21 mouse cellular contexts compared by ENCODE assay signal in the genomic region with DNA sequence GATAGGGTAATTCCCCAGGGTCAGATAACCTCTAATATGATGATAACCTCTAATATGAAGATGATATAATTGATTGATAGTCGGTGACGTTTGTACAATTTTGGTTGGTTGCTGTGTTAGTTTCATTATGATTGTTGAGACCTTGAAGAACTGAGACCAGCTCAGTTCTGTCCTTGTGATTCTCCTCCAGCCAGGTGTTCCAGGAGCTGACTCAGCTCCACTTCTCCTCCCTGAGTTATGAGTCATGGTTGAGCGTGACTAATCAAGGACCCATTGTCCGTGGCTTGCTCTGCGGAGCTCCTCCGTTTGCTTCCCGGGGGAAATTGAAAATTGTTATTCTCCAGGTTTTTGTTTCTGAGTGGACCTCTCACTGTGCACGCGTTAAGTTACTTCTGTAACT. TPM values are rescaled to one million over a fixed set of nuclear protein-coding genes. Genes with fewer than 3 reads are reported as not detected.
DNase-seq lines count a peak whose midpoint lies in the region; ATAC-seq and TF ChIP-seq lines count a peak whose summit lies in the region.
"Had no signal": no experiment of that assay in that cellular context is flagged by ENCODE, and none has a peak within 500 bp of the region (broad histone marks: within the 10 kb centered on the region; RNA-seq: fewer than 3 reads in every experiment).

No protein-coding gene starts in this region.

- H3K27me3 ChIP-seq in intestine, embryonic 16.5 days (replicated peaks; ENCODE audit: control insufficient read depth, insufficient read depth, low read length): no peaks in the 10 kb centered on the region
- no peaks in the 10 kb centered on the region for H3K27me3 ChIP-seq in midbrain, postnatal 0 days (ENCODE audit: insufficient read depth, low read length)
- H3K27me3 ChIP-seq in midbrain, embryonic 15.5 days (replicated peaks): no peaks in the 10 kb centered on the region
- H3K27me3 ChIP-seq: embryonic facial prominence, embryonic 12.5 days; limb, embryonic 13.5 days; liver, embryonic 15.5 days; midbrain, embryonic 13.5 days; neural tube, embryonic 13.5 days had no signal

- no peak overlapping the region for H3K27ac ChIP-seq in intestine, embryonic 16.5 days (ENCODE audit: low read length)
- H3K27ac ChIP-seq in midbrain, postnatal 0 days (ENCODE audit: low read depth, low read length): no peak overlapping the region
- no peak overlapping the region for H3K27ac ChIP-seq in midbrain, embryonic 15.5 days
- H3K27ac ChIP-seq: embryonic facial prominence, embryonic 12.5 days; layer of hippocampus, adult 2 months; limb, embryonic 13.5 days; liver, embryonic 15.5 days; midbrain, embryonic 13.5 days; neural tube, embryonic 13.5 days had no signal

- H3K4me1 ChIP-seq in intestine, embryonic 16.5 days (ENCODE audit: control insufficient read depth, insufficient read depth, low read length): peaks cover 10% of the 10 kb centered on the region
- H3K4me1 ChIP-seq in midbrain, postnatal 0 days (ENCODE audit: insufficient read depth, low read length): no peaks in the 10 kb centered on the region
- no peaks in the 10 kb centered on the region for H3K4me1 ChIP-seq in midbrain, embryonic 15.5 days
- H3K4me1 ChIP-seq: midbrain, embryonic 13.5 days; neural tube, embryonic 13.5 days had no signal

- DNase-seq in adrenal gland, adult (ENCODE audit: inconsistent age in 2 of 2, low spot score in 1 of 2): peak; percentile 74 to 91
- no peak for DNase-seq in adrenal gland, postnatal 4 days (ENCODE audit: low spot score in 2 of 2)
- DNase-seq in 3T3-L1 (ENCODE audit: low read depth, low spot score): peak; percentile 88
- DNase-seq in adrenal gland, adult 8-10 months: peak; percentile 71
- no peak for DNase-seq in midbrain, postnatal 0 days (ENCODE audit: low spot score)
- no peak for DNase-seq in frontal cortex, adult 2 months (ENCODE audit: extremely low spot score in 1 of 2, low spot score in 1 of 2)
- DNase-seq: cerebellum, adult 18-20 months; gastrocnemius, postnatal 36 days; heart, postnatal 36 days; lung, postnatal 36 days; right cerebral cortex, postnatal 4 days; thymus, postnatal 14 days had no signal

- no peak for TF ChIP-seq CTCF in midbrain, postnatal 0 days (IDR thresholded peaks at IDR 0.05)

- peak; percentile 80 for ATAC-seq in intestine, embryonic 16.5 days
- ATAC-seq in midbrain, postnatal 0 days (ENCODE audit: low FRiP score): no peak
- no peak for ATAC-seq in midbrain, embryonic 15.5 days (replicated peaks)
- ATAC-seq: midbrain, embryonic 13.5 days had no signal

- H3K9me3 ChIP-seq in intestine, embryonic 16.5 days (ENCODE audit: control insufficient read depth, low read length): no peaks in the 10 kb centered on the region
- H3K9me3 ChIP-seq in midbrain, postnatal 0 days (ENCODE audit: low read length): no peaks in the 10 kb centered on the region
- H3K9me3 ChIP-seq in midbrain, embryonic 15.5 days: no peaks in the 10 kb centered on the region
- H3K9me3 ChIP-seq: embryonic facial prominence, embryonic 12.5 days; limb, embryonic 13.5 days; liver, embryonic 15.5 days; midbrain, embryonic 13.5 days; neural tube, embryonic 13.5 days had no signal

- H3K9ac ChIP-seq in intestine, embryonic 16.5 days (ENCODE audit: low read depth, low read length): no peak overlapping the region
- H3K9ac ChIP-seq in midbrain, postnatal 0 days (replicated peaks; ENCODE audit: low read length, poor library complexity, severe bottlenecking): no peak overlapping the region
- H3K9ac ChIP-seq in midbrain, embryonic 15.5 days: no peak overlapping the region
- H3K9ac ChIP-seq: embryonic facial prominence, embryonic 12.5 days; limb, embryonic 13.5 days; liver, embryonic 15.5 days; midbrain, embryonic 13.5 days; neural tube, embryonic 13.5 days had no signal

- no peaks in the 10 kb centered on the region for H3K36me3 ChIP-seq in intestine, embryonic 16.5 days (ENCODE audit: control insufficient read depth, insufficient read depth, low read length)
- no peaks in the 10 kb centered on the region for H3K36me3 ChIP-seq in midbrain, postnatal 0 days (ENCODE audit: insufficient read depth, low read length)
- no peaks in the 10 kb centered on the region for H3K36me3 ChIP-seq in midbrain, embryonic 15.5 days (replicated peaks)
- H3K36me3 ChIP-seq: embryonic facial prominence, embryonic 12.5 days; limb, embryonic 13.5 days; liver, embryonic 15.5 days; midbrain, embryonic 13.5 days; neural tube, embryonic 13.5 days had no signal

- 0 out of 2 replicates have a peak overlapping the region, but pooled peaks have one; percentile 5 for H3K4me3 ChIP-seq in intestine, embryonic 16.5 days (ENCODE audit: low read length)
- no peak overlapping the region for H3K4me3 ChIP-seq in midbrain, postnatal 0 days (ENCODE audit: low read depth, low read length)
- H3K4me3 ChIP-seq in midbrain, embryonic 15.5 days: no peak overlapping the region
- H3K4me3 ChIP-seq: embryonic facial prominence, embryonic 12.5 days; layer of hippocampus, adult 2 months; limb, embryonic 13.5 days; liver, embryonic 15.5 days; midbrain, embryonic 13.5 days; neural tube, embryonic 13.5 days had no signal

- 0 out of 2 replicates have a peak overlapping the region, but pooled peaks have one; percentile 22 for H3K4me2 ChIP-seq in intestine, embryonic 16.5 days (ENCODE audit: low read depth, low read length)
- H3K4me2 ChIP-seq in midbrain, postnatal 0 days (ENCODE audit: low read depth, low read length, poor library complexity, severe bottlenecking): no peak overlapping the region
- no peak overlapping the region for H3K4me2 ChIP-seq in midbrain, embryonic 15.5 days
- H3K4me2 ChIP-seq: embryonic facial prominence, embryonic 12.5 days; heart, embryonic 11.5 days; limb, embryonic 13.5 days; liver, embryonic 15.5 days; midbrain, embryonic 13.5 days; neural tube, embryonic 13.5 days had no signal

- WGBS in intestine, embryonic 16.5 days: 59% methylated on average over 9 of the region's 9 CpGs
- WGBS in midbrain, postnatal 0 days: 51% methylated on average over 9 of the region's 9 CpGs
- WGBS in midbrain, embryonic 15.5 days: 61% methylated on average over 9 of the region's 9 CpGs

RNA-seq across cellular contexts. Expression of a gene that starts 33.5 kb away (rescaled TPM):
- 10 to 100 TPM; 29.4 to 30.9 TPM for total RNA-seq in adrenal gland, postnatal 4 days (2021)
- total RNA-seq in adrenal gland, adult 8-10 months (2022): 10 to 100 TPM; 17.6 to 32.1 (median 19.1) TPM
- polyA plus RNA-seq in intestine, embryonic 16.5 days (2015; fragmentation: Nextera tagmentation; extraction: Ambion mirVana): 16.6 and 18.2 TPM in 2 replicates
- 32.9 and 44.0 TPM in 2 replicates for total RNA-seq in midbrain, postnatal 0 days (2014; rRNA removed)
- polyA plus RNA-seq in midbrain, postnatal 0 days (2015; fragmentation: Nextera tagmentation; extraction: Ambion mirVana): 9.4 and 10.3 TPM in 2 replicates
- polyA plus RNA-seq in frontal cortex, adult 2 months (2012; rRNA removed): 8.3 and 9.5 TPM in 2 replicates
- polyA plus RNA-seq in midbrain, embryonic 15.5 days (2015; fragmentation: Nextera tagmentation; extraction: Ambion mirVana): 21.3 and 22.0 TPM in 2 replicates

Comparison
In these comparisons a context has a peak if more than half of its experiments do, and no peak if none do; other contexts are left out.
1. DNase-seq: peak in adrenal gland, adult (2 of 2), 3T3-L1 (single experiment) and adrenal gland, adult 8-10 months (single experiment); none in adrenal gland, postnatal 4 days (0 of 2), midbrain, postnatal 0 days (single experiment) and frontal cortex, adult 2 months (0 of 2).